Mouse (Mus musculus) thymus, postnatal 4 days (tissue): Measurements from ENCODE around the gene Ccdc102a.
"Not testable (repeated sequence)": the region's sequence is repeated elsewhere in the genome, so short reads cannot be mapped to it uniquely, and the experiment has no call there.

Experiments used
- DNase-seq: peaks from one replicate; pipeline ENCODE4 v3.0.0; 2021

Gene Ccdc102a

DNA sequence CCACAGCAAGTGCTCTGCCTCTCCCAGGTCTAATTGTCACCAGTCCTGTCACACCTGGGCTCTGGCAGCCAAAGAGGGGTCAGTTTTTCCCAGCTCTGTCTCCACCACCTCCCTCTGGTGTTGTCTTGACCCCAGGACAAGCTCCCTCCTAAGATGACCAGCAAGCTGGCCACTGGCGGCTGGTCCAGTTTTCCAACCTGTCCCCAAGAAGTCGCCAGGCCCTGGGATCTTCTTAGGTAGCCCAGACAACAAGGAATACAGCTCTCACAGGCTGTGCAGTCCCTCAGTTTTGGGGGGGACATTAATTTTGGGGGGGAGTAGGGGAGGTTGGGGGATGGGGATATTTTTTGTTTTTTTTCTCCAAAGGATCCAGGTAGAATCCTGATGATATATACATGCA, 45.3 kb downstream of the Ccdc102a start:
- DNase-seq = no peak

DNA sequence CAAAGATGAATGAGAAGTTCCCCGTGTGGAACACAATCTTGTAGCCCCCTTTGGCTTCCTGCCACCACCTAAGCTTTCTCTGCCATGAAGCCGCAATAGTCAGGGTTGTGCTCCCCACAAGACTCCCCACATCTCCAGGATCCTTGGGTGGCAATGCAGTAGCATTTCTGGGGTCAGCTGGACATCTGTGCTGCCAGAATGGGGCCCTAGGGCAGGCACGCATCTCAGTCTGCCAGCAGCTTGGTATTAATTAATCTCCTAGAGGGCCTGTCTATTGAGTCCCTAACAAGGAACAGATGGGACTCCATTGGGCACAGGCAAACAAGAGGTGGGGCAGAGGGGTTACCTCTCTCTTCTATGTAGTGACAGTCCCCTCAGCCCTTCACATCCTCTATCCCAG, 45.7 kb downstream of the Ccdc102a start:
- no peak for DNase-seq

GRCm38 (mm10) chr8:94871108-94871894, 46.6 kb downstream of the Ccdc102a start:
- peak; percentile 47 for DNase-seq

DNA sequence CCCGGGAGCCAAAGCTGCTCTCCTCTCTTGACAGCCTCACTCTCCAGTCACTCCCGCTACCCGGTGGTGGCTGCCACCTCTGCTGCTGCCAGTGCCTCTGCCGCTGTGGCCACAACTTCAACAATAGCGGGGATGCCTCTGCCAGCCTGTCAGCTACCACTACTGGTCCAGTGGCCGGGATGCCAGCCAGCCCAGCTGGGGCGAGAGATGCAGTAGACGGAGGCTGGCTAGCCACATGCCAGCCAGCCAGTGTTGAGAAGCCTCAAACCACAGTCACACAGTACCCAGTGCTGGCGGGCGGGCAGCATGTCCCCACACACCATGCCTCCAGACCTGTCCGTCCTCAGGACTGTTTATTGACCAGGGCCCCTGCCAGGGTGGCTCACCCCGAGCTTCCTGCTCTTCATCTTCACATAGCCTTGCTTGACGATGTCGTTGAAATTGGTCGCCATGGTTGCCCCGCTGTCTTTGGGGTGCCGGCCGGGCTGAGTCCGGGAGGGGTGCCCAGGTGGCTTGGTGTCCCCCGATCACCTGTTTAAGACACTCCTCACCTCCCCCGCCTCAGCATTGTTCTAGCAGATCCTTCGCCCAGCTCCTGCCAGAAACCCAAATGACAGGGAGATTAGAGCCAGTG, 47.3 kb downstream of the Ccdc102a start:
- DNase-seq = no peak

DNA sequence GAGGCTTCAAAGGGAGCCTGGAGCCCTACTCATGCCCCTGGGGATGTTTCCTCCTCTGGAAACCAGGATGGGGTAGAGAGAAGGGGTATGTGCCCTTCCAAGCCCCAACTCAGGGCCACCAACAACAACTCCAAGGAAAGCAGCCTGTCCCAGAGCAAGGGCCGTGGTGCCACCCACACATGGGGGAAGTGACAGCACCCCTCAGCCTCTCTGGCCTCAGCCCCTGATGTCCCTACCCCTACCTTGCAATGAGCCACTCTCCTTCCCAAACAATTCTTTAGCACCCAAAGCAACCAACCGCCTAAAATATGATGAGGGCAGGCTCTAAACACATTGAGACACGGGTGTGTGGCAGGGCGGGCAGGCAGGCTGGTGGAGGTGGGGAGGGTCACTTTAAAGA, 47.9 kb downstream of the Ccdc102a start:
- DNase-seq = no peak

GRCm38 (mm10) chr8:94869146-94869545, 48.8 kb downstream of the Ccdc102a start:
- DNase-seq = no peak

DNA sequence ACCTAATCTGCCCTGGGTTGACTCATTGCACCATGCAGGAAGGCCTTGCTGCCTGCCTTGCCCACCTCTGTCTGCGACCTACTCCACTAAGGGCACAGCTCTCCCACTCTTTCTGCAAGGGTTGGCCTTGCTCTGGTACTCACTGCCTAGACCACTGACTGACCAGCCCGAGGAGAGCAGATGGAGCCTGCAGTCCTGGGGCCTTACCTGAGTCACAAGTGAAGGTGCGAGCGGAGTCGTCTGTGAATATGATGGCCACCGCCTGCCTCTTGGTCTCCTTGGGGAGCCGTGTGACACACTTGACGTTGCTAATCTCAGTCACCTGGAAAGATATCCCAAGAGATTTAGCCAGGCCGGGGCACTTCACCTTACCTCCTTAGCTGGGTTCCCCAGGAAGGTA, 51.0 kb downstream of the Ccdc102a start:
- no peak for DNase-seq

DNA sequence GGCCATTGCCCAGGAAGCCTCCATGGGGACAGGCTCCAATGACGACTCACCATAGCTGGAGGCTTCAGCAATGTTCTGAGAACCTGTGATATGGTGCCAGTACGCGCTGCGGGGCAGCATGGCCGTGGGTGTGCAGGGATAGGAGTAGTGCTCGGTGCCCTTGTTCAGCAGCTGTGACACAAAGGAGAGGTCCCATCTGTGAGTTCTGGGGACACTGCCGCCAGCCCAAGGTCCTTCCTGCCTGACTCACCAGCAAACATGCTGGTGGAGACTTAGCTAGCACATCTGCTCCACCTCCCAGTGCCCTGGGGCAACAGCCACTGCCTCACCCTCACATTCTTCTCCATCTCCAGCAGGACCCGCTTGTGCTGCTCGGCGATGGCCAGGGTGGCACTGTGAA, 52.6 kb downstream of the Ccdc102a start:
- no peak for DNase-seq

DNA sequence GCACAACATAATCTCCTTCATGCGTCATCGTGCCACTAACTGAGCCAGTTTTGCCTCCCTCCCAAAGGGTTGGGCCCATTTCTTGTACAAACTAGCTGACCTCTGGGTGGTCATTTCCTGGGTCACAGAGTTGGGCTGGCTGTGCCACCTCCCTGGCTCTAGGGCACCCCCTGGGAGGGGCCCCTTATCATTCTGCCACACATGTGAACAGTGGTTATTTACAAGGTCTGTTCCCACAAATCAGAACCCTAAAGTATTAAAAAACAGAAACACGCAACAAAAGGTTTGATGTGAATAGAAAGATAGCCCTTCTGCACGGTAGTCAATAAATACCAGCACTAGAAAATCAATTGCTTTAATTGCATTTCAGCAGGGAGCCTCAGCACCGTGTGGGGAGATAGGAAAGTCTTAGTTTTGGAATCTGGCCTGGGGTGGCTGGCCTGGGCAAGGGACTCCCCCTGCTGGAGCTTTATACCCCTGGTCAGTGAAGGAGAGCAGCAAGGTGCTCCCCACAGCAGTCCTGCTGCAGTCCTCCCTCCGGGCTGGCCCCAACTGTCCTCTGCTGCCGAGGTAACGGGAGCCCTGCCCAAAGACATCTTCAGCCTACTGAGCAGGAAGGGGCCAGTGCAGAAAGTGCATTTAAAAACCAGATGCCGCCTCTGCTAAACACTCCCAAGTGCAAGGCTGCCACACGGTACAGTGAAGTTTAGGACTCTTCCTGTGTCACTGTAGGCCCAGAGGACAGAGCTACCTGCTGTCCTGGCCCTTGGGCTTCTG, 53.8 kb downstream of the Ccdc102a start:
- no peak for DNase-seq

DNA sequence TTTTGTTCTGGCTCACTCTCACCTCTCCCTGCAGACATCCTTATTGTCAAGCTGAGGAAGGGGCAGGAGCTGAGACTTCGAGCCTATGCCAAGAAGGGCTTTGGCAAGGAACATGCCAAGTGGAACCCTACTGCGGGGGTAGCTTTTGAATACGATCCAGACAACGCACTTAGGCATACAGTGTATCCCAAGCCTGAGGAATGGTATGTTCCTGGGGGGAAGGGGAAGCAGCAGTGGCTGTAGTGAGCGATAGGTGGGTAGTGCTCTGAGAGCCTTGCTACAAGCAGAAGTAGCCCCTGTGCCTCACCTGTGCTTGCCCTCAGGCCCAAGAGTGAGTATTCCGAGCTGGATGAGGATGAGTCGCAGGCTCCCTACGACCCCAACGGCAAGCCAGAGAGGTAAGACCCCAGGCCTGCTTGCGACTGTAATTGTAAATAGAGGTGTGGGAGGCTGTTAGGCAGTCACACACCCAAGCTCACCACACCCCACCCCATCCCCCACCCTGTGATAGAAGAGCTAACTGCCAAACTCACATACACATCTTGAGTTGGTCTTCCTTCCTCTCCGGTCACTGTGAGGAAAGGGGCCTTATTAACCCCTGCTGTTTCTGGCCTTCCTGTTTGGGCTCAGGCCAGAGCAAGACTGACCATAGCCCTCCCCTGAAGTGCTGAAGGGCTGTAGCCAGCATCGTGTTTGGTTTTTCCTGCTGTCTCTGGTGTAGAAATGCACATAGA, 55.2 kb downstream of the Ccdc102a start:
- DNase-seq = no peak

- peak; percentile 82 for DNase-seq
These were observed 56.5 kb downstream of the Ccdc102a start for GRCm38 (mm10) chr8:94861352-94861910.

GRCm38 (mm10) chr8:94857346-94858173, 60.3 kb downstream of the Ccdc102a start, which contains the start of gene Polr2c:
Gene Polr2c (plus strand): TSS chr8:94857450.
- DNase-seq = peak; percentile 96

DNA sequence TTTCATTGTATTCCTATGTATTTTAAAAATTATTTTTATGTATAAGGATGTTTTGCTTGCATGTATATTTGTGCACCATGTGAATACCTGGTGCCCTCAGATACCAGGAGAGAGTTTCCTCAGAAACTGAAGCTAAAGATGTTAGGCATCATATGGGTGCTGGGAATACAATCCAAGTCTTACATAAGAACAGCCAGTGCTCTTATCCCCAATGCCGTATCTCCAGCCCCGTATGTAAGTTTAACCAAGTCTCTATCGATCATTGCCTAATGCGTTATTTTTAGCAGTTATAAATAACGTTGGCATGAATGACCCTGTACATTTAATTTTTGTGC, 60.9 kb downstream of the Ccdc102a start:
- no peak for DNase-seq

- not testable (repeated sequence) for DNase-seq
These were observed 63.1 kb downstream of the Ccdc102a start for GRCm38 (mm10) chr8:94854761-94855160.
